Mouse (Mus musculus): ENCODE measurements around the gene Slc25a13. TPM values are rescaled to one million over a fixed set of nuclear protein-coding genes. Genes with fewer than 3 reads are reported as not detected.

Slc25a13 gene
- total and polyA plus RNA-seq, 3 experiments, result 45.5 to 146 (median 121) TPM

DNA sequence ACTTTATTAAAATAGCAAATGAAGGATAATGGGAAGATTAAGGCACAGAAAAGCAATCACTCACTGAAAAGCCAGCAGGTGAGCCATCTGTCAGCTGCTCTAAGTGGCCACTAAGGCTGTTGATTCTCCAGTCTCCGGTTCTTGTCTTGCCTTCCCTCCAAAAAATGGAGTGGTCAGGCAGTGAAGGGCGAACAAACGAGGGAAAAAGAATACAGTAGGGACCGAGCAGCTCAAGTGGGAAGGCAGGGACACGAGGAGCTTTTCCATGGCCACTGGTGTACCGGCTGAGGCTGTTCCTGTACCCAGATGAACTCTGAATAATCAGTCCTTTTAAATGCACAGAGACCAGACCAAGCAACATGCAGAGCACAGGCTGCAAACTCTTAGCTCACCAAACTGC is 54.8 kb downstream of the Slc25a13 start:
- H3K4me1 ChIP-seq (ENCODE audit: control insufficient read depth, insufficient read depth, low read length), result peaks cover 1% of the 10 kb centered on the region; the same call in 1 of the 2 replicates
- WGBS, result 76% methylated on average over 6 of the region's 6 CpGs
- H3K27me3 ChIP-seq (ENCODE audit: control insufficient read depth, insufficient read depth, low read length), result no peaks in the 10 kb centered on the region
- H3K4me3 ChIP-seq, result no peak overlapping the region
- TF ChIP-seq POLR2A (IDR thresholded peaks at IDR 0.05; ENCODE audit: insufficient read depth, low read depth, low read length) (no peak), EP300 (IDR thresholded peaks at IDR 0.05; ENCODE audit: insufficient read depth, low read depth, low read length) (no peak), CTCF (IDR thresholded peaks at IDR 0.05) (no peak)
- no peak overlapping the region for H3K9ac ChIP-seq (ENCODE audit: low read depth, low read length)
- H3K27ac ChIP-seq, result no peak overlapping the region
- no peaks in the 10 kb centered on the region for H3K36me3 ChIP-seq (ENCODE audit: control insufficient read depth, insufficient read depth, low read length)
- H3K79me2 ChIP-seq (replicated peaks; ENCODE audit: control insufficient read depth, insufficient read depth, low read length), result no peaks in the 10 kb centered on the region
- intact Hi-C loops (cut with DNase I), result no loop called here
- DNase-seq, result no peak

DNA sequence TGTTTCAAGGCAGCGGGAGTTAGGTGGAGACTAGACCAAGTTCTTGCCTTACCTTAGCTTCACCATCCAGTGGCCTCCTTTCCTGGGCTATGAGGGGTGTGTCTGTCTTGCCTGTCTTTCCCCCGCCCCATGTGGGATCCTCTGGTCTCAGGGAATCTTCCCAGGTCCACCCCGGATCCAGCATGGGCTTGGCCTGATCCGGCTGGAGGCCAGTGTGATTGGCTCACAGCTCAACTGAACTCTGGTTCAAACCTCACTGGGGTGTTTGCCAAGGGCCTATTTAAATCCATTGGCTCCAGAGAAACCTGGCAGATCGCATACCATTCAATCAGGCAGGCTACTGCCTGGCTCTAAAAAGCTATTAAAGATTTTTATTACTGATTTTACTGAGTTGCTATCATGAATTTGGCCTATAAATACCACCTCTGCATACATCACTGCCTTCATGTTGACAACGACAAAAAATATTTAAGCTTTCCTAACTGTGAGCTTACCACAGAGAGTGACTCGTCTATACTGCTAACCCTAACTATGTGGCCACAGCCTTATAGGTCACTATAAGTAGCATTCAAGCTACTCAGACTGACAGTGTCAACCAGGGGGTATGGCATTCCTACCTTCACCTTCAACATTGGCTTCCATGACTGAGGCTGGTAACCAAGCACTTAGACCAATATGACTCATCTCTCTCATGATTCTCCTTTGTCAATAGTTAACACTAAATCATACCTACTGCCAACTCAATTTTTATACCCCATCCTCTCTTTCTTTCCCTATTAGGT is 56.1 kb downstream of the Slc25a13 start:
- peak in 1 of 2 experiments; percentile 53 for DNase-seq

GRCm38 (mm10) chr6:6159221-6159859 is 57.6 kb downstream of the Slc25a13 start:
- Histone ChIP-seq H3K27me3 (ENCODE audit: control insufficient read depth, insufficient read depth, low read length) (no peaks in the 10 kb centered on the region), H3K4me1 (ENCODE audit: control insufficient read depth, insufficient read depth, low read length) (peaks cover 1% of the 10 kb centered on the region; the same call in 1 of the 2 replicates), H3K9ac (ENCODE audit: low read depth, low read length) (no peak overlapping the region), H3K79me2 (replicated peaks; ENCODE audit: control insufficient read depth, insufficient read depth, low read length) (no peaks in the 10 kb centered on the region), H3K36me3 (ENCODE audit: control insufficient read depth, insufficient read depth, low read length) (no peaks in the 10 kb centered on the region), H3K4me3 (no peak overlapping the region), H3K27ac (no peak overlapping the region)
- TF ChIP-seq EP300 (IDR thresholded peaks at IDR 0.05; ENCODE audit: insufficient read depth, low read depth, low read length) (no peak), POLR2A (IDR thresholded peaks at IDR 0.05; ENCODE audit: insufficient read depth, low read depth, low read length) (no peak), CTCF (IDR thresholded peaks at IDR 0.05) (no peak)
- intact Hi-C loops (cut with DNase I), result no loop called here
- no peak for DNase-seq
- 25% methylated on average over 7 of the region's 7 CpGs for WGBS

More for the DNA sequence above, 56.1 kb downstream of the Slc25a13 start:
- no peak overlapping the region for H3K9ac ChIP-seq (ENCODE audit: low read depth, low read length)
- H3K27me3 ChIP-seq (ENCODE audit: control insufficient read depth, insufficient read depth, low read length), result no peaks in the 10 kb centered on the region
- peaks cover 1% of the 10 kb centered on the region; the same call in 1 of the 2 replicates for H3K4me1 ChIP-seq (ENCODE audit: control insufficient read depth, insufficient read depth, low read length)
- no peak overlapping the region; the same call in 1 of the 2 replicates for H3K27ac ChIP-seq
- no peak overlapping the region for H3K4me3 ChIP-seq
- WGBS, result 76% methylated on average over 7 of the region's 7 CpGs
- TF ChIP-seq POLR2A (IDR thresholded peaks at IDR 0.05; ENCODE audit: insufficient read depth, low read depth, low read length) (no peak), CTCF (IDR thresholded peaks at IDR 0.05) (no peak), EP300 (IDR thresholded peaks at IDR 0.05; ENCODE audit: insufficient read depth, low read depth, low read length) (no peak)
- H3K36me3 ChIP-seq (ENCODE audit: control insufficient read depth, insufficient read depth, low read length), result no peaks in the 10 kb centered on the region
- intact Hi-C loops (cut with DNase I), result no loop called here
- H3K79me2 ChIP-seq (replicated peaks; ENCODE audit: control insufficient read depth, insufficient read depth, low read length), result no peaks in the 10 kb centered on the region

- DNase-seq, result peak in 1 of 2 experiments; percentile 12
- Histone ChIP-seq H3K36me3 (ENCODE audit: control insufficient read depth, insufficient read depth, low read length) (peaks cover 3% of the 10 kb centered on the region; the same call in 1 of the 2 replicates), H3K4me1 (ENCODE audit: control insufficient read depth, insufficient read depth, low read length) (peaks cover 2% of the 10 kb centered on the region; the same call in 1 of the 2 replicates), H3K79me2 (replicated peaks; ENCODE audit: control insufficient read depth, insufficient read depth, low read length) (no peaks in the 10 kb centered on the region), H3K4me3 (no peak overlapping the region), H3K27ac (no peak overlapping the region), H3K27me3 (ENCODE audit: control insufficient read depth, insufficient read depth, low read length) (no peaks in the 10 kb centered on the region), H3K9ac (ENCODE audit: low read depth, low read length) (no peak overlapping the region)
- 43% methylated on average over 10 of the region's 10 CpGs for WGBS
- TF ChIP-seq CTCF (IDR thresholded peaks at IDR 0.05) (no peak), POLR2A (IDR thresholded peaks at IDR 0.05; ENCODE audit: insufficient read depth, low read depth, low read length) (no peak), EP300 (IDR thresholded peaks at IDR 0.05; ENCODE audit: insufficient read depth, low read depth, low read length) (no peak)
- intact Hi-C loops (cut with DNase I), result no loop called here
These were observed 63.5 kb downstream of the Slc25a13 start for GRCm38 (mm10) chr6:6153426-6153825.

DNA sequence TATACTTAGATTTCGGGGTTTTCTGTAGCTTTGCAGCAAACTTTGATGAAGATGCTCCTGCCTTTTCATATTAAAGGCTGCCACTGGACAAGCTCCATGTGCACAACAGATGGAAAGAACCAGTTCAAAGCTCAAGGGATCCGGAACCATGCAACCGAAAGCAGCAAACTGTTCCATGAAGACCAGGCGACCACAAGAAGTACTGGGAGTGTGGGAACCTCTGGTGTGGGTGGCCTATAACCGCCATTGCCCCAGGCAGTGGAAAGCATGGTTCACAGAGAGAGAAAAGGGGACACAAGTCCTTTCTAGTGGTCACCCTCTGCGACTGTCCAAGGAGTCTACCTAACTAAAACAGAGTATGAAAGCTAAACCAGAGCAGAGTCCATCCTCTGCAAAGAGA is 66.2 kb downstream of the Slc25a13 start:
- 98% methylated on average over 6 of the region's 6 CpGs for WGBS
- intact Hi-C loops (cut with DNase I), result no loop called here
- Histone ChIP-seq H3K27me3 (ENCODE audit: control insufficient read depth, insufficient read depth, low read length) (no peaks in the 10 kb centered on the region), H3K27ac (no peak overlapping the region), H3K36me3 (ENCODE audit: control insufficient read depth, insufficient read depth, low read length) (peaks cover 3% of the 10 kb centered on the region; the same call in 1 of the 2 replicates), H3K79me2 (replicated peaks; ENCODE audit: control insufficient read depth, insufficient read depth, low read length) (no peaks in the 10 kb centered on the region), H3K9ac (ENCODE audit: low read depth, low read length) (no peak overlapping the region), H3K4me3 (no peak overlapping the region), H3K4me1 (ENCODE audit: control insufficient read depth, insufficient read depth, low read length) (peaks cover 2% of the 10 kb centered on the region; the same call in 1 of the 2 replicates)
- no peak for TF ChIP-seq CTCF (IDR thresholded peaks at IDR 0.05)
- DNase-seq, result no peak

GRCm38 (mm10) chr6:6149751-6150150 is 67.2 kb downstream of the Slc25a13 start:
- DNase-seq, result no peak
- Histone ChIP-seq H3K4me1 (ENCODE audit: control insufficient read depth, insufficient read depth, low read length) (peaks cover 2% of the 10 kb centered on the region; the same call in 1 of the 2 replicates), H3K4me3 (no peak overlapping the region), H3K27ac (no peak overlapping the region), H3K79me2 (replicated peaks; ENCODE audit: control insufficient read depth, insufficient read depth, low read length) (no peaks in the 10 kb centered on the region), H3K9ac (ENCODE audit: low read depth, low read length) (no peak overlapping the region), H3K36me3 (ENCODE audit: control insufficient read depth, insufficient read depth, low read length) (peaks cover 3% of the 10 kb centered on the region; the same call in 1 of the 2 replicates), H3K27me3 (ENCODE audit: control insufficient read depth, insufficient read depth, low read length) (no peaks in the 10 kb centered on the region)
- WGBS, result 43% methylated on average over 2 of the region's 2 CpGs
- no peak for TF ChIP-seq EP300 (IDR thresholded peaks at IDR 0.05; ENCODE audit: insufficient read depth, low read depth, low read length)
- no peak for TF ChIP-seq POLR2A (IDR thresholded peaks at IDR 0.05; ENCODE audit: insufficient read depth, low read depth, low read length)
- TF ChIP-seq CTCF (IDR thresholded peaks at IDR 0.05), result no peak
- intact Hi-C loops (cut with DNase I), result no loop called here

Data from heart, adult 2 months (tissue).